Mouse (Mus musculus): Measurements from ENCODE around the gene Gm10961.

- TF ChIP-seq ZNF384 (IDR thresholded peaks at IDR 0.05; ENCODE audit: low read depth, low read length) (no peak), MAFK (IDR thresholded peaks at IDR 0.05; ENCODE audit: insufficient read depth, low read depth, low read length) (no peak)
These were observed 33.3 kb upstream of the Gm10961 start for GRCm38 (mm10) chr3:107597586-107598389.

All from ES-E14 (cell line).